17 mouse cellular contexts compared by ENCODE assay signal in genomic region chr3:23658585-23659252, GRCm38 (mm10).
DNase-seq lines count a peak whose midpoint lies in the region; ATAC-seq lines count a peak whose summit lies in the region.
"Had no signal": no experiment of that assay in that cellular context is flagged by ENCODE, and none has a peak within 500 bp of the region (broad histone marks: within the 10 kb centered on the region; RNA-seq: fewer than 3 reads in every experiment).

No protein-coding gene starts in this region.

- no peaks in the 10 kb centered on the region for H3K27me3 ChIP-seq in midbrain, embryonic 12.5 days
- no peaks in the 10 kb centered on the region for H3K27me3 ChIP-seq in midbrain, embryonic 15.5 days (replicated peaks)
- H3K27me3 ChIP-seq in forebrain, embryonic 14.5 days (replicated peaks; ENCODE audit: control insufficient read depth, insufficient read depth, low read length): no peaks in the 10 kb centered on the region
- H3K27me3 ChIP-seq: embryonic facial prominence, embryonic 12.5 days; forebrain, embryonic 13.5 days had no signal

- H3K4me1 ChIP-seq in midbrain, embryonic 12.5 days: no peaks in the 10 kb centered on the region
- no peaks in the 10 kb centered on the region for H3K4me1 ChIP-seq in midbrain, embryonic 15.5 days
- no peaks in the 10 kb centered on the region for H3K4me1 ChIP-seq in forebrain, embryonic 14.5 days (ENCODE audit: control insufficient read depth, insufficient read depth, low read length)
- H3K4me1 ChIP-seq: embryonic facial prominence, embryonic 10.5 days; embryonic facial prominence, embryonic 12.5 days; forebrain, embryonic 13.5 days had no signal

- no peak overlapping the region for H3K27ac ChIP-seq in midbrain, embryonic 12.5 days (replicated peaks)
- H3K27ac ChIP-seq in midbrain, embryonic 15.5 days: no peak overlapping the region
- H3K27ac ChIP-seq in forebrain, embryonic 14.5 days (ENCODE audit: low read depth, low read length): no peak overlapping the region
- H3K27ac ChIP-seq: embryonic facial prominence, embryonic 10.5 days; embryonic facial prominence, embryonic 12.5 days; forebrain, embryonic 13.5 days had no signal

- no peaks in the 10 kb centered on the region for H3K9me3 ChIP-seq in midbrain, embryonic 12.5 days
- H3K9me3 ChIP-seq in midbrain, embryonic 15.5 days: no peaks in the 10 kb centered on the region
- H3K9me3 ChIP-seq in forebrain, embryonic 14.5 days (replicated peaks; ENCODE audit: control insufficient read depth, low read length): no peaks in the 10 kb centered on the region
- H3K9me3 ChIP-seq: embryonic facial prominence, embryonic 10.5 days; embryonic facial prominence, embryonic 12.5 days; forebrain, embryonic 13.5 days had no signal

- H3K4me2 ChIP-seq in midbrain, embryonic 12.5 days (replicated peaks): no peak overlapping the region
- no peak overlapping the region for H3K4me2 ChIP-seq in midbrain, embryonic 15.5 days
- no peak overlapping the region for H3K4me2 ChIP-seq in forebrain, embryonic 14.5 days (ENCODE audit: low read length)
- H3K4me2 ChIP-seq: embryonic facial prominence, embryonic 12.5 days; forebrain, embryonic 13.5 days had no signal

- ATAC-seq in midbrain, embryonic 12.5 days (ENCODE audit: low FRiP score, low read depth): peak; percentile 70
- ATAC-seq in midbrain, embryonic 15.5 days (replicated peaks): no peak
- ATAC-seq in forebrain, embryonic 14.5 days: no peak
- ATAC-seq: forebrain, embryonic 13.5 days; forebrain, embryonic 16.5 days had no signal

- H3K36me3 ChIP-seq in midbrain, embryonic 12.5 days: no peaks in the 10 kb centered on the region
- no peaks in the 10 kb centered on the region for H3K36me3 ChIP-seq in midbrain, embryonic 15.5 days (replicated peaks)
- H3K36me3 ChIP-seq in forebrain, embryonic 14.5 days (ENCODE audit: control insufficient read depth, insufficient read depth, low read length): no peaks in the 10 kb centered on the region
- H3K36me3 ChIP-seq: embryonic facial prominence, embryonic 10.5 days; embryonic facial prominence, embryonic 12.5 days had no signal

- peak; percentile 11 for DNase-seq in retina, embryonic 14.5 days (ENCODE audit: low spot score)
- no peak for DNase-seq in retina, postnatal 1 day
- no peak for DNase-seq in forebrain, embryonic 14.5 days (ENCODE audit: low spot score)
- DNase-seq: adrenal gland, adult 2 months; adrenal gland, postnatal 10 days; adrenal gland, postnatal 25 days; cerebellum, adult 11-12 months; cerebellum, adult 2 months; cerebellum, adult 9-10 months; cerebellum, postnatal 10 days; cerebellum, postnatal 25 days had no signal

- WGBS in midbrain, embryonic 12.5 days: 79% methylated on average over 2 of the region's 2 CpGs
- 67% methylated on average over 2 of the region's 2 CpGs for WGBS in midbrain, embryonic 15.5 days
- 96% methylated on average over 2 of the region's 2 CpGs for WGBS in forebrain, embryonic 14.5 days

- no peak overlapping the region for H3K4me3 ChIP-seq in midbrain, embryonic 12.5 days
- H3K4me3 ChIP-seq in midbrain, embryonic 15.5 days: no peak overlapping the region
- no peak overlapping the region for H3K4me3 ChIP-seq in forebrain, embryonic 14.5 days (ENCODE audit: low read depth, low read length)
- H3K4me3 ChIP-seq: embryonic facial prominence, embryonic 10.5 days; embryonic facial prominence, embryonic 12.5 days; forebrain, embryonic 13.5 days had no signal

- H3K9ac ChIP-seq in midbrain, embryonic 12.5 days (replicated peaks): no peak overlapping the region
- H3K9ac ChIP-seq in midbrain, embryonic 15.5 days: no peak overlapping the region
- H3K9ac ChIP-seq in forebrain, embryonic 14.5 days (ENCODE audit: low read length): no peak overlapping the region
- H3K9ac ChIP-seq: embryonic facial prominence, embryonic 12.5 days; forebrain, embryonic 13.5 days had no signal
